Mouse (Mus musculus): ENCODE measurements around the gene Gramd1b. TPM values are rescaled to one million over a fixed set of nuclear protein-coding genes. Genes with fewer than 3 reads are reported as not detected.

Gramd1b gene
- polyA plus RNA-seq (2017; shearing (Covaris generic)), result 77.1 TPM

DNA sequence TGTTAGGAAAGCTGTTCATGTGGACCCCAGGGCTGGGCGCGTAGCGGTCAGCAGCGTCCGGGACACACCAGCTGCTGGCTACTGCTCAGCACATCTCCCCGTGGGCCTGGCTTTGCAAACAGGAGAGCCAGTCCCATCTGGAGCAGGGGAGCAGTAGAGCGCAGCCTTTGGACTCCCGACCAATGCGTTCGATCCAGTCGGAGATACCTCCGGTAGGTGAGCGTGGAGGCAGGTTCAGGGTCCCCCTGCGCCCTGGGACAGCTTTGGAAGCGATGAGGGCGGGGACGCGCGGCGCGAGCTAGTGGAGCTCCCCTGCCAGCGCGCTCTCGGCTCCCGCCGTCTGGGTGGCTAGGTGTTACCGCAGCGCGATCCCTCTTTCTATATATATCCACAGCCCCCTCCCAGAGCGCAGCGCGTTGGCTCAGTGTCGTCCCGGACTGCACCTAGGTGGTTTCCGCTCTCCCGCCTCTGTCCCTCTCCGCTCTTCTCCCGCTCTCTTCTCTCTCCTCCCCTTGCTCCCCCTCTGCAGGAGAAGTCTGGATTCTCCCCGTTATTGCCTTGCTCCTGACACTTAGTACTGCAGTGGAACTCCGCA, at the start of gene Gramd1b:
Gramd1b (minus strand) TSS at position 357 of the 595 bp plus-strand sequence.

DNA sequence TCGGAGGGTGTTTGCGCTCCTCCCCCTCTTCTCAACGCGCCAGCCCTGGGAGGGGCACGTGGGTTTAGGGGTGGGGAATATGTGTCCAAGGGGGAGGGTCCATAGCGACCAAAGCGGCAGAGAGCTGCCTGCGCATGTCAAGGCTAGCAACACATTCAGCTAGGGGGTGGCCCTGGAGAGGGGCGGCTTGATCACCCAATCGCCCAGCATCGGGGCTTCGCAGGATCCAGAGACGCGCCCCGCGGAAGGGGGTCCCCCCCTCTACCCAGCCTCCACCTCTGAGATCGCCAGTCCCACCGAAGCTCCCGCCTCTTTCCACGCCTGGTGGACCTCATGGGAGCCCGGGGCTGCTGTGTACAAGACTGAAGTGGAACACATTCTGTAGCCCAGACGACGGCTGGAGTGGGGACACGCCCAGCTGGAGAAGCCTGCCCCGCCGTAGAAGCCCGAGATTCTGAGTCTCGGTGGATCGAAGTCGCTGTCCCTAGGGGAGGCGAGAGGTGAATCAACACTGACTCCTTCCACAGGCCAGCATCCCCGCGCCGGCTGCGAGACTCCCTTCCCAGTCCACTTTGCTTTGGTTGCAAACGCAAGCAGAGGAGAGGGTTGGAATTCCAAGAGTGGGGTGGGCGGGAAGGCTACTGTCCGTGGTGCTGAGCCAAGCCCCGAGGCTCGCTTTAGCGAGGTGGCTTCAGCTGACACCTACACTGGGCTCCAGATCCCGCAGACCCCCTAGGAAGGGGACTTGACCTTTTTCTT, 261.9 kb downstream of the Gramd1b start, which contains the start of gene Scn3b:
Scn3b (plus strand) TSS at position 115 of the 759 bp plus-strand sequence.

Other genes starting within 250 kb of the Gramd1b start
- gene Gm21915, start 139.2 kb upstream of the Gramd1b start, polyA plus RNA-seq (2017; shearing (Covaris generic)), result not detected
- not detected for gene Clmp, start 154.6 kb upstream of the Gramd1b start, polyA plus RNA-seq (2017; shearing (Covaris generic))

Measured in CD4-positive, CD25-positive, alpha-beta regulatory T cell, adult 9 weeks (primary cell).